Mouse (Mus musculus): ENCODE results near the gene Frmd4a. TPM values are rescaled to one million over a fixed set of nuclear protein-coding genes. Genes with fewer than 3 reads are reported as not detected.

Gene Frmd4a
- polyA plus RNA-seq, 2 experiments = 39.6 to 47.0 TPM

- H3K9me3 ChIP-seq (ENCODE audit: control insufficient read depth, low read length) = no peaks in the 10 kb centered on the region
- no peaks in the 10 kb centered on the region for H3K27me3 ChIP-seq (ENCODE audit: control insufficient read depth, insufficient read depth, low read length)
- H3K27ac ChIP-seq (replicated peaks; ENCODE audit: low read depth, low read length) = no peak overlapping the region
- H3K4me3 ChIP-seq (replicated peaks; ENCODE audit: low read length) = no peak overlapping the region
- no peaks in the 10 kb centered on the region for H3K4me1 ChIP-seq (ENCODE audit: control insufficient read depth, insufficient read depth, low read length)
- no peak overlapping the region for H3K9ac ChIP-seq (ENCODE audit: low read depth, low read length, severe bottlenecking)
- ATAC-seq (ENCODE audit: low FRiP score, low read depth) = no peak
- TF ChIP-seq POLR2A (IDR thresholded peaks at IDR 0.05; ENCODE audit: borderline replicate concordance, extremely low read depth, insufficient read depth, insufficient read length) = no peak
- H3K4me2 ChIP-seq (replicated peaks; ENCODE audit: low read depth, low read length, severe bottlenecking) = no peak overlapping the region
- 82% methylated on average over 4 of the region's 4 CpGs for WGBS
- no peaks in the 10 kb centered on the region for H3K36me3 ChIP-seq (ENCODE audit: control insufficient read depth, insufficient read depth, low read length)
- no peak for DNase-seq (ENCODE audit: low spot score)
Observed at GRCm38 (mm10) chr2:4131216-4131615, 113.7 kb downstream of the Frmd4a start.

- no peaks in the 10 kb centered on the region for H3K27me3 ChIP-seq (ENCODE audit: control insufficient read depth, insufficient read depth, low read length)
- DNase-seq (ENCODE audit: low spot score) (no peak), ATAC-seq (ENCODE audit: low FRiP score, low read depth) (no peak)
- no peak overlapping the region for H3K27ac ChIP-seq (replicated peaks; ENCODE audit: low read depth, low read length)
- 84% methylated on average over 3 of the region's 3 CpGs for WGBS
- no peaks in the 10 kb centered on the region for H3K9me3 ChIP-seq (ENCODE audit: control insufficient read depth, low read length)
- no peak overlapping the region for H3K9ac ChIP-seq (ENCODE audit: low read depth, low read length, severe bottlenecking)
- H3K4me1 ChIP-seq (ENCODE audit: control insufficient read depth, insufficient read depth, low read length) = no peaks in the 10 kb centered on the region
- H3K36me3 ChIP-seq (ENCODE audit: control insufficient read depth, insufficient read depth, low read length) = no peaks in the 10 kb centered on the region
- TF ChIP-seq POLR2A (IDR thresholded peaks at IDR 0.05; ENCODE audit: borderline replicate concordance, extremely low read depth, insufficient read depth, insufficient read length) = no peak
- H3K4me3 ChIP-seq (replicated peaks; ENCODE audit: low read length) = no peak overlapping the region
- H3K4me2 ChIP-seq (replicated peaks; ENCODE audit: low read depth, low read length, severe bottlenecking) = no peak overlapping the region
Observed at GRCm38 (mm10) chr2:4137493-4137892, 120.0 kb downstream of the Frmd4a start.

GRCm38 (mm10) chr2:4142221-4142950, 124.9 kb downstream of the Frmd4a start:
- ATAC-seq (ENCODE audit: low FRiP score, low read depth) = no peak

GRCm38 (mm10) chr2:4144424-4144823, 126.9 kb downstream of the Frmd4a start:
- Histone ChIP-seq H3K27ac (replicated peaks; ENCODE audit: low read depth, low read length) (no peak overlapping the region), H3K4me2 (replicated peaks; ENCODE audit: low read depth, low read length, severe bottlenecking) (no peak overlapping the region), H3K9me3 (ENCODE audit: control insufficient read depth, low read length) (no peaks in the 10 kb centered on the region), H3K36me3 (ENCODE audit: control insufficient read depth, insufficient read depth, low read length) (no peaks in the 10 kb centered on the region), H3K27me3 (ENCODE audit: control insufficient read depth, insufficient read depth, low read length) (no peaks in the 10 kb centered on the region), H3K4me1 (ENCODE audit: control insufficient read depth, insufficient read depth, low read length) (no peaks in the 10 kb centered on the region), H3K4me3 (replicated peaks; ENCODE audit: low read length) (no peak overlapping the region), H3K9ac (ENCODE audit: low read depth, low read length, severe bottlenecking) (no peak overlapping the region)
- DNase-seq (ENCODE audit: low spot score) = no peak
- WGBS = 73% methylated on average over 4 of the region's 4 CpGs
- TF ChIP-seq POLR2A (IDR thresholded peaks at IDR 0.05; ENCODE audit: borderline replicate concordance, extremely low read depth, insufficient read depth, insufficient read length) = no peak
- ATAC-seq (ENCODE audit: low FRiP score, low read depth) = no peak

More at GRCm38 (mm10) chr2:4142221-4142950, 124.9 kb downstream of the Frmd4a start:
- no peak for DNase-seq (ENCODE audit: low spot score)
- no peak overlapping the region for H3K27ac ChIP-seq (replicated peaks; ENCODE audit: low read depth, low read length)
- H3K9ac ChIP-seq (ENCODE audit: low read depth, low read length, severe bottlenecking) = no peak overlapping the region
- no peaks in the 10 kb centered on the region for H3K9me3 ChIP-seq (ENCODE audit: control insufficient read depth, low read length)
- no peak overlapping the region for H3K4me3 ChIP-seq (replicated peaks; ENCODE audit: low read length)
- TF ChIP-seq POLR2A (IDR thresholded peaks at IDR 0.05; ENCODE audit: borderline replicate concordance, extremely low read depth, insufficient read depth, insufficient read length) = no peak
- 68% methylated on average over 4 of the region's 4 CpGs for WGBS
- H3K4me1 ChIP-seq (ENCODE audit: control insufficient read depth, insufficient read depth, low read length) = no peaks in the 10 kb centered on the region
- H3K36me3 ChIP-seq (ENCODE audit: control insufficient read depth, insufficient read depth, low read length) = no peaks in the 10 kb centered on the region
- no peaks in the 10 kb centered on the region for H3K27me3 ChIP-seq (ENCODE audit: control insufficient read depth, insufficient read depth, low read length)
- H3K4me2 ChIP-seq (replicated peaks; ENCODE audit: low read depth, low read length, severe bottlenecking) = no peak overlapping the region

GRCm38 (mm10) chr2:4152521-4153040, 135.1 kb downstream of the Frmd4a start:
- Histone ChIP-seq H3K9me3 (ENCODE audit: control insufficient read depth, low read length) (no peaks in the 10 kb centered on the region), H3K4me1 (ENCODE audit: control insufficient read depth, insufficient read depth, low read length) (0 out of 2 replicates have a peak, but pooled peaks cover 3% of the 10 kb centered on the region), H3K4me3 (replicated peaks; ENCODE audit: low read length) (peak overlapping the region; percentile 44), H3K9ac (ENCODE audit: low read depth, low read length, severe bottlenecking) (peak overlapping the region; percentile 47), H3K27ac (replicated peaks; ENCODE audit: low read depth, low read length) (no peak overlapping the region), H3K27me3 (ENCODE audit: control insufficient read depth, insufficient read depth, low read length) (no peaks in the 10 kb centered on the region), H3K4me2 (replicated peaks; ENCODE audit: low read depth, low read length, severe bottlenecking) (peak overlapping the region; percentile 78), H3K36me3 (ENCODE audit: control insufficient read depth, insufficient read depth, low read length) (no peaks in the 10 kb centered on the region)
- WGBS = 8% methylated on average over 14 of the region's 14 CpGs
- DNase-seq (ENCODE audit: low spot score) = peak; percentile 13
- no peak for ATAC-seq (ENCODE audit: low FRiP score, low read depth)
- TF ChIP-seq POLR2A (IDR thresholded peaks at IDR 0.05; ENCODE audit: borderline replicate concordance, extremely low read depth, insufficient read depth, insufficient read length) = no peak
